Mouse (Mus musculus): ENCODE measurements at regions not wholly inside any gene's neighbourhood (a gene's known extent, or its start where the extent isn't known, plus 50 kb on each side); places are given as distances from the start of the nearest gene placed in this dataset.
A peak's percentile ranks its signal among the peaks of the same experiment; 100 is the strongest.

DNA sequence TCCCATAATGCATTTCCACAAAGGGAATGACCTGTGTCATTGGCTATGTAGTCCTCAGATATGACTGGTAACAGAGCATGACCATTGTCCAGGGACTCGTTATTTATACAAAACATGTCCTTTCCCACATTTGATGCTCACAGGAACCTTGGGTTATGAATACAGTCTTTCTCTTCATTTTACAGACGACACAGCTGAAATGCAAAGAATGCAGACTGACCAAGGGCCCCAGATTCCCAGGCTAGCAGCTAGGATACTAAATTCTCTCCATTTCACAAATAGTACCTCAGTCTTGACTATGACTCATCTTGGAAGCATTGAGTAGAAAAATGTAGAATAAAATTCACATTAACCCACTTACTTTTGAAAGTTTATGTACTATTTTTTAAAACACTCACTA, 182.7 kb upstream of the Sox4 start:
- no peak for DNase-seq (ENCODE audit: low spot score)
- Histone ChIP-seq H3K36me3 (no peaks in the 10 kb centered on the region), H3K4me3 (no peak overlapping the region), H3K9me3 (peaks cover 3% of the 10 kb centered on the region; the same call in 1 of the 2 replicates), H3K27ac (no peak overlapping the region), H3K4me1 (no peaks in the 10 kb centered on the region), H3K27me3 (ENCODE audit: insufficient read depth, poor library complexity, severe bottlenecking) (no peaks in the 10 kb centered on the region)
- 75% methylated on average over 2 of the region's 2 CpGs for WGBS

DNA sequence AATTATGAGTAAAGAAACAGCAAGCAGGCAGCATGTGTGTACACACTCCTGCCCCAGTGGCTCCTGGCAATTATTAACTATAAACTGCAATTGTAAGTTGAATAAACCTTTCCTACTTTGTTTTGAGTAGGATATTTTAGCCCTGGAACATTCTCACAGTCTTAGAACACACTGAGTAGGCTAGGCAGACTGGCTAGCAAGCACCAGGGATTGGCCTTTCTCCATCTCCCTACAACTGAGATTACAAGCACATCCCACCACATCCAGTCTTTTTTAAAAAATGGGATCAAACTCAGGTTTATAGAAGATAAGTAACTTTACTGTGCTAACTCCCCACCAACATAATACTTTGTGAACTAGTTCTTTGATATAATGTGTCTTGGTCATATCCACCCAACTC, 174.0 kb upstream of the Sox4 start:
- no peak for DNase-seq (ENCODE audit: low spot score)
- no peaks in the 10 kb centered on the region for H3K36me3 ChIP-seq

DNA sequence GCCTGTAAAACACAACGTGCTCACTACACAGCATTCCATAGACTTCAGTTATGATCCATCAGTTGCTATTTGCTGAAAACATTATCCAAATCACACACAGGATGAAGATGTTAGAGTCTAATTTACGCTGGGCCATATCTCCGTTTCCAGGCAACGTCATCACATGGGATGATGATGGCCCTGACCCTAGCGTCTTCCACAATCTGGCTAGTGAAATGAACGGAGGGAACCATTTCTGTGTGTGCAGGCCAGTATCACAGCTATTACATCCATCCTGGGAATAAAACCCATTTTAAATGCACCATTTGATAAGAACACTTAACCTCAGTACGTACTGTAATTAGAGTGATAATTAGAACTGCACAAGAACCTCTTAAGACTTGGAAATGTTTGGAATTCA, 170.0 kb upstream of the Sox4 start:
- Histone ChIP-seq H3K36me3 (no peaks in the 10 kb centered on the region), H3K9me3 (no peaks in the 10 kb centered on the region), H3K27ac (no peak overlapping the region), H3K27me3 (ENCODE audit: insufficient read depth, poor library complexity, severe bottlenecking) (no peaks in the 10 kb centered on the region), H3K4me3 (no peak overlapping the region), H3K4me1 (0 out of 2 replicates have a peak, but pooled peaks cover 4% of the 10 kb centered on the region)
- DNase-seq (ENCODE audit: low spot score): no peak
- WGBS: 79% methylated on average over 7 of the region's 7 CpGs

More for the DNA sequence above, 174.0 kb upstream of the Sox4 start:
- H3K4me1 ChIP-seq: 0 out of 2 replicates have a peak, but pooled peaks cover 4% of the 10 kb centered on the region
- H3K27me3 ChIP-seq (ENCODE audit: insufficient read depth, poor library complexity, severe bottlenecking): no peaks in the 10 kb centered on the region
- no peaks in the 10 kb centered on the region for H3K9me3 ChIP-seq
- no peak overlapping the region for H3K4me3 ChIP-seq
- H3K27ac ChIP-seq: no peak overlapping the region

DNA sequence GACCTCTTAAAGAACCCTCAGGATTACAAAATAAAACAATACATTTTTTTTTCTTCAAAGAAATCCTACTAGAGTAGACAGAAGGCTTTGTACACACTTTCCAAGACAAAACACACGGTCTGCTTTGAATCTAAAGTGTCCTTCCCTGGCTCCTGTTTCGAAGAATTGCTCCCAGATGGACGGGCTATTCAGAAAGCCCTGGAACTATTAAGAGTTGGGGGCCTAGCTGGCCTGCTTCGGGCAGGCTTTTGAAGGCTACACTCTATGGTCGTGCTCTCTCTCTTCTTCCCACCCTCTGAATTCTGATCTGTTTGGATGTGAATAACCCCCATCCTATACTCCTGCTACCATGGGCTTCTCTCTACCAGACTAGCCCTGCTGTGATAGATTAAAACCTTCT, 167.6 kb upstream of the Sox4 start:
- 0 out of 2 replicates have a peak, but pooled peaks cover 4% of the 10 kb centered on the region for H3K4me1 ChIP-seq
- H3K36me3 ChIP-seq: no peaks in the 10 kb centered on the region
- no peak overlapping the region for H3K4me3 ChIP-seq
- 84% methylated on average over 5 of the region's 5 CpGs for WGBS
- DNase-seq (ENCODE audit: low spot score): no peak
- no peak overlapping the region for H3K27ac ChIP-seq
- H3K27me3 ChIP-seq (ENCODE audit: insufficient read depth, poor library complexity, severe bottlenecking): no peaks in the 10 kb centered on the region
- no peaks in the 10 kb centered on the region for H3K9me3 ChIP-seq

DNA sequence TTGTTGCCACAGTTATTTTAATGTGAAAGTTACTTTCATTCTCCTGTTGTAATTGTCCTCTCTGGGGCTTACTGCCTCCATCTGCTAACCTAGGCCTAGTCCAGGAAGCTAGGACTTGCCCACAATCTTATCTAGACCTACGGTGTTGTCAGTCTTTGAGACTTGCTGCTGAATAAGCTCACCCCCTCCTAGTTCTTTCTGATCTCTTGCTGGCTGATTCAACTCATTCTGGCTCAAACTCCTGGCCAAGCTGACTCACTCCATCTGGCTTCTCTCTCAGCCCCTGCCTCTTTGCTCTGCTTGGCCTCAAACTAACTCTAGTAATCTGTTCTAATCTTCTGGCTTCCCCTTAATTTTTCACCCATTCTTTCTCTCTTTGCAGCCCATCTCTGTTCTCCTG, 165.8 kb upstream of the Sox4 start:
- WGBS: 25% methylated on average over 1 of the region's 1 CpGs
- Histone ChIP-seq H3K4me1 (0 out of 2 replicates have a peak, but pooled peaks cover 3% of the 10 kb centered on the region), H3K4me3 (no peak overlapping the region), H3K27me3 (ENCODE audit: insufficient read depth, poor library complexity, severe bottlenecking) (no peaks in the 10 kb centered on the region), H3K9me3 (no peaks in the 10 kb centered on the region), H3K27ac (no peak overlapping the region), H3K36me3 (no peaks in the 10 kb centered on the region)
- DNase-seq (ENCODE audit: low spot score): no peak

DNA sequence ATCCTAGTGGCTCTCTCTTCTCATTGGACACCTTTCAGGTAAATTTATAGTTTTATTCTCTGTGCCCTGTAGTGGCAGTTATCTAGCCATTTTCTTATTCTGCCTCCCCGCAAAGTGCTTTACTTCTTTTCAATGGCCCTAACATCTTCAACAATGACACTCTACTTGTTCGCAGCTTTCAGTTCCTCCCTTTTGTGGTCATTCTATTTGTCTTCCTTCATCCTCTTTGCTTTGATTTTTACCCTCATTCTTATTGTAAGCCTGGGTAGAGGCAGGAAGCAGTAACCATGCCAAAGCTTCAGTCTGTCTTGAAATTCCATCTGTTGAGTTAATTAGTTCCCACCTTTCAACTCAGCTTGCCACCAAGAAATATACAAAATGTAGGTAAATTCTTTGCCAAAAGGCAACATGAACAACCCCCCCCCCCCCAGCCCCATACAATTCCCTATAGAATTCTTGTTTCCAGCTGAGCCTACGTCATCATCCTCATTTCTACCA, 161.5 kb upstream of the Sox4 start:
- no peak overlapping the region for H3K4me3 ChIP-seq
- no peak for DNase-seq (ENCODE audit: low spot score)
- no peaks in the 10 kb centered on the region for H3K36me3 ChIP-seq
- H3K9me3 ChIP-seq: no peaks in the 10 kb centered on the region
- no peak overlapping the region for H3K27ac ChIP-seq
- no peaks in the 10 kb centered on the region for H3K4me1 ChIP-seq
- H3K27me3 ChIP-seq (ENCODE audit: insufficient read depth, poor library complexity, severe bottlenecking): no peaks in the 10 kb centered on the region
- 77% methylated on average over 3 of the region's 3 CpGs for WGBS

DNA sequence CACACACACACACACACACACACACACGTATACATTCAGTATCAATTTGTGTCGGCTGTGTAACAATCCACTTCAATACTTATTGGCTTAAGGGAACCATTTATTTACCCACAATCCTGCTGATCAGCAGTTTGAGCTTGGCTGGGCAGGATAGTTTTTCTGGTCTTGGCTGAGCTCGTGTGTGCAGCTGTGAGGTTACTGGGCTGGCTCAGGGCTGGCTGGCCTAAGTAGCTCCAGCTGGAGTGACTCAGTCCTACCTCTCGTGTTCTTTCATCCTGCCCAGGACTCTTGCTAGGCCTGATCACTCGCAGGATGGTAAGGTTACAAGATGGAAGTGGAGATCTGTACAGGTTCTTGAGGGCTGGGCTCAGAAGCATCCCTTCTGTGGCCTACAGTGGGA, 156.6 kb upstream of the Sox4 start:
- Histone ChIP-seq H3K4me3 (no peak overlapping the region), H3K27me3 (ENCODE audit: insufficient read depth, poor library complexity, severe bottlenecking) (no peaks in the 10 kb centered on the region), H3K36me3 (no peaks in the 10 kb centered on the region), H3K27ac (no peak overlapping the region), H3K9me3 (no peaks in the 10 kb centered on the region), H3K4me1 (no peaks in the 10 kb centered on the region)
- DNase-seq (ENCODE audit: low spot score): no peak
- WGBS: 78% methylated on average over 5 of the region's 5 CpGs

DNA sequence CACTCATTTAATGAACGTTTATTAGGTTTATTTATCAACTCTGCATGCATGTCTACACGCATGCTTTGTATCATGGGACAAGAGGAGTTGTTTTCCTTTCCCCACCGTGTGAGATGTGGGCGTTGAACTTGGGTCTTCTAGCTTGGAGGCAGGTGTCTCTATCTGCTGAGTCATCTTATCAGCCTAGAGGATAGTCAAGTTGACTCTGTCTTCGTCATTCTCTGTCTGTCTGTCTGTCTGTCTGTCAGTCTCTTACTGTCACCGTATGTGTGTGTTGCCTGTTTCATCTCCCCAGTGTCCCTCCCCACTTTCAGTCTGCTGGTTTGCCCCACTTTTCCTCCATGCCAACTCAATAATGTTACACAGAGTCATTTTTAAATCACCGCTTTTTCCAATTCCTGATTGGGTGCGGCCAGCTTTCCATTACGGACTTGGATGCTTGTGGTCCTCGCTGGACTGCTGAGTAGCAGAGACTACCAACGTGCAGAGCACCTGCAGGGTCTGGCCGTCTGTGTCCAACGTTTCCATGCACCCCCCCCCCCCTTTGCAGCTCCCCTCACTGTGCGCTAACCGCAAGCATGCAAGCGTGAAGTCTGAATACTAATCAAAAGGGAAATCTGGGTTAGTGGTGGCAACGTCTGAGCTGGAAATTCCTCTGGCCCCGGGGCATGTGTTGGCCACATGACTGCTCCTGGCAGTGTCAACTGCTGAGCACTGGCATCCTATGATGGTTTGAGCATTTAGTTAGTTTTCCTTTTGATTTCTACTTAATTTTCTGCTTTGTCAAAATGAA, 155.7 kb upstream of the Sox4 start:
- no peak overlapping the region for H3K27ac ChIP-seq
- no peaks in the 10 kb centered on the region for H3K4me1 ChIP-seq
- 82% methylated on average over 18 of the region's 18 CpGs for WGBS
- no peaks in the 10 kb centered on the region for H3K36me3 ChIP-seq
- H3K4me3 ChIP-seq: no peak overlapping the region
- no peaks in the 10 kb centered on the region for H3K9me3 ChIP-seq
- no peak for DNase-seq (ENCODE audit: low spot score)
- no peaks in the 10 kb centered on the region for H3K27me3 ChIP-seq (ENCODE audit: insufficient read depth, poor library complexity, severe bottlenecking)

DNA sequence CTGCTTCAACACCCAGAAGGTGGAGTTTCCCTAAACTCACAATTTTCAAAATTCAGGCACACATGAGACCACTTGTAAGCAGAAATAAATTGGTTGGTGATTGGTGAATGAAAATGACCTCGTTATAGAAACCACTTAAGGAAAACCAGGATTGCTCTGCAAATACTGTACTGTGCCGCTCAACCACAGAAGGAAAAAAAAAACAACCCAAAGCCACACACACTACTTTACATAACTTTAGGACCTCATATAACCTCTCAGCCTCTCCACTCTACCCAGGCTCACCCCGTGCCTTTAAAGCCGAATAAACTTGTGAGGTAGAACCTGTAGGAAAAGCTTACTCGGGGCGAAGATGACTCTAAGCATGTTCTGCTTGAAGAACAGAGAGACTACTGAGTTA, 154.7 kb upstream of the Sox4 start:
- no peak overlapping the region for H3K4me3 ChIP-seq
- no peaks in the 10 kb centered on the region for H3K27me3 ChIP-seq (ENCODE audit: insufficient read depth, poor library complexity, severe bottlenecking)
- H3K4me1 ChIP-seq: no peaks in the 10 kb centered on the region
- DNase-seq (ENCODE audit: low spot score): no peak
- WGBS: 87% methylated on average over 6 of the region's 6 CpGs
- H3K36me3 ChIP-seq: no peaks in the 10 kb centered on the region
- H3K9me3 ChIP-seq: no peaks in the 10 kb centered on the region
- H3K27ac ChIP-seq: no peak overlapping the region

DNA sequence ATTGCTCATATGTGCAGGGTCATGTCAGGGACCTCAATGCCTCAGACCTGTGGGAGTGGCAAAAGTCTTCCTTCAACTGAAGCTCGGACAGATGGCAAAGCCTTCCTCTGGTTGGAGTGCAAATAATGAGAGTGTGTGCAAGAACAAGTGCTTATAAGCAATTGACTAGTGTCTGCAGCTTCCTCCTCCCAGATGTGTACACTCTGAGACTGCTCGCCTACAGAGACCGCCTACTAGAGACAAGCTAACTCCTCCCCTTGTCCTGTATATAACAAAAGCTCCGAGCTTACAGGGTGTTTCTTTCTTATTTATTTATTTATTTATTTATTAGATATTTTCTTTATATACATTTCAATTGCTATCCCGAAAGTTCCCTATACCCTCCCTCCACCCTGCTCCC, 138.7 kb upstream of the Sox4 start:
- no peak overlapping the region for H3K4me3 ChIP-seq
- WGBS: 83% methylated on average over 5 of the region's 5 CpGs
- no peaks in the 10 kb centered on the region for H3K4me1 ChIP-seq
- no peak overlapping the region for H3K27ac ChIP-seq
- H3K27me3 ChIP-seq (ENCODE audit: insufficient read depth, poor library complexity, severe bottlenecking): no peaks in the 10 kb centered on the region
- no peaks in the 10 kb centered on the region for H3K9me3 ChIP-seq
- no peak for DNase-seq (ENCODE audit: low spot score)
- H3K36me3 ChIP-seq: no peaks in the 10 kb centered on the region

DNA sequence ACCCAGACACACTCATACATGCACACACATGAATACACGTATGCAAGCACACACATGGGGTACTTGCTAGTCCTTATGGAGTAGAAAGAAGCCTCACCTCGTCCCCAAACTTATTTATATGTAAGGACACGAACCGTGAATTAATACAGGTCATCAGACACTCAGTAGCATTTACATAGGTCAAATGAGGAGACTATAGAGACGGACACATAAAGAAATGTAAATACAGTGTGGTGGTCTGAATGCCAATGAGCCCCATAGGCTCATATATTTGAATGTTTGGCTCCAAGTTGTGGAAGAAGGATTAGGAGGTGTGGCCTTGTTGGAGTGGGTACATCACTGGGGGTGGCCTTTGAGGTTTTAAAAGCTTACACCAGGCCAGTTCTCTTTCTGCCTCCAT, 133.3 kb upstream of the Sox4 start:
- peaks cover 8% of the 10 kb centered on the region; the same call in 1 of the 2 replicates for H3K4me1 ChIP-seq
- no peak overlapping the region for H3K4me3 ChIP-seq
- peak; percentile 13 for DNase-seq (ENCODE audit: low spot score)
- H3K27ac ChIP-seq: no peak overlapping the region
- no peaks in the 10 kb centered on the region for H3K9me3 ChIP-seq
- WGBS: 84% methylated on average over 5 of the region's 5 CpGs
- no peaks in the 10 kb centered on the region for H3K27me3 ChIP-seq (ENCODE audit: insufficient read depth, poor library complexity, severe bottlenecking)
- no peaks in the 10 kb centered on the region for H3K36me3 ChIP-seq

DNA sequence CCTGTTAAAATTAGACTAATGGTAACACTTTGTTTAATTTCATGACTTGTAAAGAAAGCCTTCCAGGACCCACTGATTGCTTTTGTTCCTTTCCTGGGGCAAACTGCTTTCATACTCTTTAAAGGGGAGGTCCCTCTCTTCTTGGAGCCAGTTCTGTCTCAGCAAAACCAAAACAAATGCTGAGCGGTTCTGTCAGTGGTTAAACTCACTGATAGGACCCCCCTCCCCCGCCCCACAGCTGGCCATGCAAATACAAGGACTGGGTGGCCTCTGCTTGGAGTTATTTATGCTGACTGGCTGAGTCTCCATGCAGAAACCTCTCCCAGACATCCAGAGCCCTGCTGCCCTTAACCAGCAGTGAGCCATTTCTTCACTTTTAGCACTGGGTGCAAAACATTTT, 127.6 kb upstream of the Sox4 start:
- Histone ChIP-seq H3K36me3 (no peaks in the 10 kb centered on the region), H3K27me3 (ENCODE audit: insufficient read depth, poor library complexity, severe bottlenecking) (no peaks in the 10 kb centered on the region), H3K4me1 (peaks cover 18% of the 10 kb centered on the region), H3K9me3 (no peaks in the 10 kb centered on the region), H3K4me3 (no peak overlapping the region), H3K27ac (peak overlapping the region; percentile 22; the same call in 1 of the 2 replicates)
- 20% methylated on average over 2 of the region's 2 CpGs for WGBS
- DNase-seq (ENCODE audit: low spot score): peak; percentile 66

DNA sequence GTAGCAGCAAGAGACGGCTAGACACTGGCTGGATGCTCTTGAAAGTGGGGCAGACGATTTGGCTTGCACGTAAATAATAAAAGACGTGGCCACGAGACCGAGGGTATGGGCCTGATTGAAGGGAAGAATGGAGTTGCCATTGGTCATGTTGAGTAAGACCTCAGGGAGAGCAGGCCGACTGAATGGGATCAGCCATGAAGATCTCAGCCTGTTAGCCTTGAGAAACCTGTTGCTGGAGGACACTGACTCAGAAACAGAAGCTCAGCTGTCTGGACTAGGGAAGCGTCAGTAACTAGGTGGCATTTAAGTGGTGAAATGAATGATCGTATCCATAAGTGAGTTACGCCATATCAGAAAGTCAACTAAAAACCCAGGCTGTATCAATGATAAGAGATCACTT, 126.3 kb upstream of the Sox4 start:
- Histone ChIP-seq H3K27ac (no peak overlapping the region), H3K9me3 (no peaks in the 10 kb centered on the region), H3K27me3 (ENCODE audit: insufficient read depth, poor library complexity, severe bottlenecking) (no peaks in the 10 kb centered on the region), H3K4me3 (no peak overlapping the region), H3K36me3 (no peaks in the 10 kb centered on the region), H3K4me1 (peaks cover 14% of the 10 kb centered on the region)
- DNase-seq (ENCODE audit: low spot score): peak; percentile 70
- WGBS: 88% methylated on average over 10 of the region's 10 CpGs

DNA sequence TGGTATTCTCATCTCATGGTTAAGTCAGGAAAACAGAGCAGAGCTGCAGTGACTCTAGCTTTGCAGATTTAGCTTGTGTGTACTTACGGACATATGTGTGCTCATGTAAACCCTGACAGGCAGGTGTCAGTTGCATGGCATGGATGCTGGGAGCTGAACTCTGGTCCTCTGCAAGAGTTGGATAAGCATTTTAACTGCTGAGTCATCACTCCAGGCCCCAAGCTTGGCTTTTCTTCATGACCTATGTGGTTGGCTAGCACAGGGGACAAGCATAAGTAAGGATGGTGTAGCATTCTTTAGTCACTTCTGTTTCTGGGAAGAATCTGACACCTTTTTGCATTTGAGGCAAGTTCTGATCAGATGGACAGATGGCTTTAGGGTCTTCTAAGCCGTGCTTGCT, 120.1 kb upstream of the Sox4 start:
- no peaks in the 10 kb centered on the region for H3K4me1 ChIP-seq
- no peaks in the 10 kb centered on the region for H3K36me3 ChIP-seq
- H3K27me3 ChIP-seq (ENCODE audit: insufficient read depth, poor library complexity, severe bottlenecking): no peaks in the 10 kb centered on the region
- no peak for DNase-seq (ENCODE audit: low spot score)
- 82% methylated on average over 2 of the region's 2 CpGs for WGBS
- H3K9me3 ChIP-seq: no peaks in the 10 kb centered on the region
- H3K4me3 ChIP-seq: no peak overlapping the region
- H3K27ac ChIP-seq: no peak overlapping the region

Measured in heart, embryonic 10.5 days (tissue).